Mouse (Mus musculus) mature B cell (primary cell): Measurements from ENCODE around the gene Idh3b.

Experiments used
- in situ Hi-C: fragments of 300-500 bp; cut with MboI; formaldehyde crosslinking; loops from 2 replicates; pipeline ENCODE4 v1.14.3; 2019

The Idh3b gene

GRCm38 (mm10) chr2:130273732-130274131 is 10.6 kb downstream of the Idh3b start:
- in situ Hi-C loops, result no loop called here

- in situ Hi-C loops, result no loop called here
Measured at GRCm38 (mm10) chr2:130268074-130268473, 16.3 kb downstream of the Idh3b start.

GRCm38 (mm10) chr2:130265520-130265919 is 18.8 kb downstream of the Idh3b start:
- in situ Hi-C loops, result no loop called here

- in situ Hi-C loops, result no loop called here
Measured at GRCm38 (mm10) chr2:130262398-130262797, 21.9 kb downstream of the Idh3b start.

GRCm38 (mm10) chr2:130261914-130262313 is 22.4 kb downstream of the Idh3b start:
- in situ Hi-C loops, result no loop called here

GRCm38 (mm10) chr2:130260822-130261221 is 23.5 kb downstream of the Idh3b start:
- in situ Hi-C loops, result no loop called here

GRCm38 (mm10) chr2:130256762-130257161 is 27.6 kb downstream of the Idh3b start:
- in situ Hi-C loops, result no loop called here

- in situ Hi-C loops, result no loop called here
Measured at GRCm38 (mm10) chr2:130248226-130248625, 36.1 kb downstream of the Idh3b start.

GRCm38 (mm10) chr2:130246912-130247311 is 37.4 kb downstream of the Idh3b start:
- in situ Hi-C loops, result no loop called here
